Mouse (Mus musculus) heart, embryonic 15.5 days (tissue): ENCODE data around the gene Ttc22. TPM values are rescaled to one million over a fixed set of nuclear protein-coding genes. Genes with fewer than 3 reads are reported as not detected.

ENCODE experiments used
- ATAC-seq: fragments of 200-750 bp; cut with Nextera tagmentation; replicated peaks from 2 replicates; pipeline ENCODE4 v1.8.0; 2017; ENCODE audit warnings: low read depth, moderate TSS enrichment; ENCODE audit not compliant: insufficient number of reproducible peaks, insufficient read depth, low FRiP score
- H3K27ac ChIP-seq: fragments of 300-500 bp; sonication (generic); 2 replicates; pipeline ENCODE4 v1.5.1; 2015; ENCODE audit warnings: mild to moderate bottlenecking, inconsistent platforms
- H3K27me3 ChIP-seq: fragments of 300-500 bp; sonication (generic); 2 replicates; pipeline ENCODE4 v1.6.1; 2015; ENCODE audit warnings: inconsistent platforms
- H3K36me3 ChIP-seq: fragments of 300-500 bp; sonication (generic); 2 replicates; pipeline ENCODE4 v1.6.1; 2015; ENCODE audit warnings: mild to moderate bottlenecking, inconsistent platforms
- H3K4me1 ChIP-seq: fragments of 300-500 bp; sonication (generic); replicated peaks from 2 replicates; pipeline ENCODE4 v1.6.1; 2015; ENCODE audit warnings: inconsistent platforms
- H3K4me2 ChIP-seq: fragments of 300-500 bp; sonication (generic); 2 replicates; pipeline ENCODE4 v1.6.1; 2015; ENCODE audit warnings: inconsistent platforms, mild to moderate bottlenecking, moderate library complexity
- H3K4me3 ChIP-seq: fragments of 300-500 bp; sonication (generic); 2 replicates; pipeline ENCODE4 v1.5.1; 2015; ENCODE audit warnings: mild to moderate bottlenecking, inconsistent platforms
- H3K9ac ChIP-seq: fragments of 300-500 bp; sonication (generic); 2 replicates; pipeline ENCODE4 v1.6.1; 2015; ENCODE audit warnings: mild to moderate bottlenecking, inconsistent platforms
- H3K9me3 ChIP-seq: fragments of 300-500 bp; sonication (generic); replicated peaks from 2 replicates; pipeline ENCODE4 v1.6.1; 2016; ENCODE audit warnings: inconsistent platforms
- WGBS: fragments of 180-500 bp; shearing (Covaris S2); methylation state at CpG from one replicate; pipeline ENCODE4 v1.1.7; 2015; ENCODE audit warnings: mixed read lengths; 5-methylcytosine and 5-hydroxymethylcytosine counted together
- polyA plus RNA-seq: library from polyadenylated mRNA; unstranded; fragments of >200 nt; fragmentation: Nextera tagmentation; extraction: Ambion mirVana; gene quantifications from 2 replicates; pipeline ENCODE4 v1.2.1, GENCODE M21; 2015

The Ttc22 gene
- polyA plus RNA-seq, 1 experiment from 2014 or later, result 0.47 TPM

DNA sequence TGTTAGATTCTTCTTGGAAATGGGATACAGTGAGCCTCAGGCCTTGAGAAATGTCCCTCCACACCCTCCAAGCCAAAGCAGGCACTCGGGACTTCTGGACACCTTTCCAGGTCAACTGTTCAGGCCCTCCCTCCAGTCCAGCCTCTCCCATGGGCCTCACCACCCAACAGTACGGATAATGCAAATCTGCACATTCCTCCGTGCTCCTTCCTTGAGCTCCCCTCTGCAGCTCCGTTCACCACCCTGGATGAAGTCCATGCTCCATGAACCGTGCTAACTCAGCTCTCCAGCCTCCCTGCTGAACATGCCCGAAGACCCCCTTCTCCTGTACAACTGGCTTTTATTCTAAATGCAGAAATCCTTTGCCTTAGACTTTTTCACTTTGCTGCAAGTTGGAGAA, 42.5 kb downstream of the Ttc22 start:
- Histone ChIP-seq H3K27ac (no peak overlapping the region), H3K4me1 (no peaks in the 10 kb centered on the region), H3K4me2 (no peak overlapping the region), H3K36me3 (peaks cover 98% of the 10 kb centered on the region), H3K9me3 (no peaks in the 10 kb centered on the region), H3K9ac (no peak overlapping the region), H3K4me3 (no peak overlapping the region), H3K27me3 (no peaks in the 10 kb centered on the region)
- 81% methylated on average over 6 of the region's 6 CpGs for WGBS
- ATAC-seq, result no peak

DNA sequence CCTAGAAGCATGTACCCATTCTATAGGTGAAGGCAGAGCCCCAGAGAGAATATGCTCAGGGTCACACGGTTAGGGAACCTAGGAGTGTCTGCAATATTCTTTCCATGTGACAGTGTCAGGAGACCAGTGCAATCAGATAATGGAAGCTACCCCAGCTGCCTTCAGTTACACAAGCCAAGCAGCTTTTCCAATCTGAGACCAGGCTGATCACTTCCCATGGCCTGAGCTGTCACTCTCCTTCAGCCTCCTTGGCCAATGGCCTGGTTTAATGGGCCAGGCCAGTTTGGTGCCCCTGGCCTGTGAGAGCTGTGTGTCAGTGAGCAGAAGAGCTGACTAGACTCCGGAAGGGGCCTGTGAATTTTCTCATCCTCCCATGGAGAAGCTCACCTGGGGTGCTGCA, 43.0 kb downstream of the Ttc22 start:
- no peak overlapping the region for H3K4me2 ChIP-seq
- 89% methylated on average over 2 of the region's 2 CpGs for WGBS
- H3K9ac ChIP-seq, result no peak overlapping the region
- H3K9me3 ChIP-seq, result no peaks in the 10 kb centered on the region
- H3K27me3 ChIP-seq, result no peaks in the 10 kb centered on the region
- H3K4me3 ChIP-seq, result no peak overlapping the region
- H3K36me3 ChIP-seq, result peaks cover 98% of the 10 kb centered on the region
- no peaks in the 10 kb centered on the region for H3K4me1 ChIP-seq
- no peak for ATAC-seq
- H3K27ac ChIP-seq, result no peak overlapping the region

DNA sequence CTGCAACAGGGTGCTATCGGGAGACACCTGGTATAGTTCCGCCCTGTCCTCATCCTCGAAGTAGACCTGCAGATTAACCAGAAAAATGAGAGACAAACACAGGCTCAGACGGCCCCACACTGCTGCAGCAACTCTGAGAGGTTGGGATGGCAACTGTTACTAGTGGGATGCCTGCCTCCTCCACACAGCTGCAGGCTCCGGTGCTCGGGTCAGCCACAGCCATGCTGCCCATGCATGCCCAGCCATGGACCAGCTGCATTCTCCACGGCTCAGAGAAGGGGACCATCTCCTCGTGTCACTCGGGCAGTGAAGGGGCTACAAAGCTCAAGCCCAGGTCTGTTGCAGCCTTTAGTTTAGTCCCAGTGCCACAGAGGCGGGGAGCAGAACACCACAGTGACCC, 43.4 kb downstream of the Ttc22 start:
- Histone ChIP-seq H3K4me2 (no peak overlapping the region), H3K9me3 (no peaks in the 10 kb centered on the region), H3K27ac (no peak overlapping the region), H3K9ac (no peak overlapping the region), H3K4me3 (no peak overlapping the region), H3K36me3 (peaks cover 98% of the 10 kb centered on the region), H3K27me3 (no peaks in the 10 kb centered on the region), H3K4me1 (no peaks in the 10 kb centered on the region)
- WGBS, result 89% methylated on average over 10 of the region's 10 CpGs
- ATAC-seq, result no peak

DNA sequence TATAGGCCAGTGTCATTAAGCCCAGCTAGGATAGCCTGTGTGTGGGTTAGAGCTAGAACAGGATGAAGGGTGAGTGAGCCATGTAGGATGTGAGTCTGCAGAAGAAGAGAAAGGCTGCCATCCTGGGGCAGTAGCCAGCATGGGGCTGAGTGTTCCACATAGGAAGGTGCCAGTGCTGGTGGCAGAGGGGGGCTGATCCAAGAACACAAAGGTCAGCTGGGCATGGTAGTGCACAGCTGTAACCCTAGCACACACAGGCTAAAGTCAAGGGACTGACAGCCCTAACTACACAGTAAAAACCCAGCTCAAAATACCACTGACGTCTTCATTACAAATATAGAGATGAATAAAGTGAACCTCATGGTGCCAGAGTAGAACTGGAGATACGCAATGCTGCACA, 44.3 kb downstream of the Ttc22 start:
- Histone ChIP-seq H3K9ac (no peak overlapping the region), H3K4me2 (no peak overlapping the region), H3K27ac (no peak overlapping the region), H3K27me3 (no peaks in the 10 kb centered on the region), H3K9me3 (no peaks in the 10 kb centered on the region), H3K4me3 (no peak overlapping the region), H3K4me1 (no peaks in the 10 kb centered on the region), H3K36me3 (peaks cover 96% of the 10 kb centered on the region)
- ATAC-seq, result no peak
- 85% methylated on average over 2 of the region's 2 CpGs for WGBS

DNA sequence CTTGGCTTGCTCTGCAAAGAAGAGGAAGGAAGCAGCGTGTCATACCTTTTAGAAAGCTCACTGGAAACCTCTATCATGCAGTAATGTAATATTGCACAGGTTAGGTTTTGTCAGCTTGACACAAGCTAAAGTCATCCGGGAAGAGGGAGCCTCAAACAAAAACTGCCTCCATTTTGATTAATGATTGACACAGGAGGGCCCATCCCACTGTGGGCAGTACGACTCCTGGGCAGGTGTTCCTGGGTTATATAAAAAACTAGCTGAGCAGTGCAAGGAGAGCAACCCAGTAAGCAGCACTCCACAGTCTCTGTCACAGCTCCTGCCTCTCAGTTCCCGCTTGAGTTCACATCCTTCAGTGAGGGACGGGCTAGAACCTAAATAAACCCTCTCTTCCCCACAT, 54.5 kb downstream of the Ttc22 start:
- H3K36me3 ChIP-seq, result peaks cover 44% of the 10 kb centered on the region
- ATAC-seq, result no peak
- 85% methylated on average over 5 of the region's 5 CpGs for WGBS
- H3K27ac ChIP-seq, result no peak overlapping the region
- H3K9ac ChIP-seq, result no peak overlapping the region
- H3K4me3 ChIP-seq, result no peak overlapping the region
- H3K4me2 ChIP-seq, result no peak overlapping the region
- no peaks in the 10 kb centered on the region for H3K27me3 ChIP-seq
- H3K9me3 ChIP-seq, result no peaks in the 10 kb centered on the region
- peaks cover 10% of the 10 kb centered on the region for H3K4me1 ChIP-seq

DNA sequence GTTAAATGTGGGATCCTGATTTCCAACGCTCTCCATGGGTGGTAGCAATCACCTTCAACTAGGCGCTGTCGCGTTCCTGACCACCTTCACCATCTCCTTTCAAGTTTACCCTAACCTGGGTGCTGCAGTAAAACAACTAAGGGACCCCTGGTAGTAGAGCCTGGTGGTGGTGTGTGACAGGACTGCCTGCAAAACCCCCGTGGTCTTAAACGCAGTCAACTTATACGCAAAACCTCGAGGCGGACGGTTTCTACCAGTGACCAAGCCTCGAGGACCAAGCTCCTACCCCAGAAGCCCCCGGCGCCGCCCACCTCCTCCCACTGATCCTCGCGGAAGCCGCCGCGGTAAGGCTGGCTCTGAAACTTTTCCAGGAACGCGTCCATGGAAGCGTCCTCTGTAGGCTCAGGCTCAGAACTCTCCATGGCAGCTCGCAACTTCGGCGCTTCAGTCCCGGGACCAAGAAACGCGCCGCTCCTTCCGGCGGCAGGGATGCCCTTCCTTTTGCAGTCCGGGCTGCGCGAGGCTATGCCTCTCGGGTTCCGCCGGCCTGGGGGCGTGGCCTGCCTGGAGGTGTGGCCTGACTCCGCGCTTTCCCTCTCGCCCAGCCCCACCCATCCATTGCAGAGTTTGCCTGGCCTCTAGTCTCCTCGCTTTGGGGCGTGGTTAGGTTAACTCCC, 56.3 kb downstream of the Ttc22 start, which contains the start of gene Ttc4:
TSS of gene Ttc4 (minus strand) at position 503 of the 677 bp plus-strand sequence.
- Histone ChIP-seq H3K4me1 (peaks cover 10% of the 10 kb centered on the region), H3K9ac (peak within 1 kb of the TSS; percentile 89), H3K36me3 (peaks cover 28% of the 10 kb centered on the region), H3K9me3 (no peaks in the 10 kb centered on the region), H3K27me3 (no peaks in the 10 kb centered on the region), H3K27ac (peak within 1 kb of the TSS; percentile 72), H3K4me3 (peak within 1 kb of the TSS; percentile 87), H3K4me2 (peak within 1 kb of the TSS; percentile 79)
- WGBS, result under 1% methylated on average over 43 of the region's 43 CpGs
- peak; percentile 94 for ATAC-seq

DNA sequence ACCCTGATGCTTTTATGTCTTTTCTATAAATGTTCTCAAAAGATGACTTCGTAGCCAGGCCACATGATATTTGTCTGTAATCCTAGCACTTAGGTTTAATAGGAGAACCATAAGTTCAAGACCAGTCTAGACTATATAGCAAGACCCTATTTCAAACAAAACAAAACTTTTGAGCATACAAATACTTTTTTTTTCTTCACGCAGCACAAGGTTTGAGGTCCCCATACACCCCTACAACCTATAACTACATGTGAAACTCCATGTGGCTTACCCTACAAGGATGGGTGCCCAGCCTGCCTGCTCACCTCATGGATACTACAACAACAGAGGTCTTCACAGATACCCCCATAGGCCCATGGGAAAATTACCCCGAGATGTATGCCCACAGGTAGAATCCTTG, 56.9 kb downstream of the Ttc22 start:
- Histone ChIP-seq H3K9ac (no peak overlapping the region), H3K4me2 (peak overlapping the region; percentile 79), H3K27ac (no peak overlapping the region), H3K4me3 (peak overlapping the region; percentile 87), H3K27me3 (no peaks in the 10 kb centered on the region), H3K36me3 (peaks cover 24% of the 10 kb centered on the region), H3K9me3 (no peaks in the 10 kb centered on the region), H3K4me1 (peaks cover 10% of the 10 kb centered on the region)
- 44% methylated on average over 3 of the region's 3 CpGs for WGBS
- no peak for ATAC-seq

DNA sequence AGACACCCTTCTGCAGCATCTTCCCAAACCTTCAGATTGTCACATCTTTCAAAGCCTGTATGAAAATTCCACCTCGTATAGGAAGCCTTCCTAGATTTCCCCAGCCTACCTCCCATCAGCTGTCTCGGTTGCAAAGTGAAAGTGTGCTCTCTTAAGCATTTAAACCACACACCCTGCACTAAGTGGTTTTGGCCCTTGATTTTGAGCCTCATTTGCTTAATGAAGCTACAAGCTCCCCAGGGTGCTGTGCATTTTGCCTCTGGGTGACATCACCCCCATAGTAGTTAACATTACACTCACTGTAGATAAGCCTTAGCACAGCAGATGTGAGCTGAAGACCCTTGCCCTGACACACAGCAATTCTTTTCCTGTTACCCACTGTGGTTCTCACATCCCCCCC, 58.7 kb downstream of the Ttc22 start:
- Histone ChIP-seq H3K36me3 (peaks cover 11% of the 10 kb centered on the region), H3K4me3 (no peak overlapping the region), H3K27ac (no peak overlapping the region), H3K9ac (no peak overlapping the region), H3K4me1 (peaks cover 10% of the 10 kb centered on the region), H3K4me2 (no peak overlapping the region), H3K9me3 (no peaks in the 10 kb centered on the region), H3K27me3 (no peaks in the 10 kb centered on the region)
- ATAC-seq, result no peak
- 54% methylated on average over 2 of the region's 2 CpGs for WGBS

DNA sequence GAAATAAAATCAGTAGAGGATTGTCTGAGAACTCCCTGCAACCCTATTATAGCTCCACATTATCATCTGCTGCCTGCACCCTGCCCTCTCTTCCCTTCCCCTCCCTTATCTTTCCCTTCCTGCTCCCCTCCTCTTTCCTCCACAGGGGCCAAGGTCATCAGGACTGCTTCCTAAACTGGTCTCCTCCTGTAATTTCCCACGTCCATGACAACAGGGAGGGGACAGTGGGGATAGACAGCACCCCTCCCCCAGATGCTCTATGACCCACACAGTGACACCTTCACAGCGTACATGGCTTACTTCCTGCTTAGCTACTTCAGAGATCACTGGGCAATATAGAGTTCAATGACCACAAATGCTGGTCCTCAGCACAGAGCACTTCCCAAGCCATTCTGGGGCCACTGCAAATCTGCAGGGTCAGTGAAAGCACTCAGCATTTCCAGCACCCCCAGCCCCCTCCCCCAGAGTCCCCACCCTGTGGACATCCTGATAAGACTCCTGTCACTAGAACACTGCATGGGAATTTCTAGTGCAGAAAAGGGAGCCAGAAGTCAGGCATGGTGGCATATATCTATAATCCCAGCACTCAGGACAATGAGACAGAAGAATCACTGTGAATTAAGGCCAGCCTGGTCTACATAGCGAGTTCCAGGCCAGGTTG, 66.5 kb downstream of the Ttc22 start:
- peak; percentile 77 for ATAC-seq
- peak overlapping the region; percentile 46 for H3K27ac ChIP-seq
- no peaks in the 10 kb centered on the region for H3K4me1 ChIP-seq
- H3K27me3 ChIP-seq, result no peaks in the 10 kb centered on the region
- H3K9ac ChIP-seq, result no peak overlapping the region
- H3K9me3 ChIP-seq, result no peaks in the 10 kb centered on the region
- WGBS, result 29% methylated on average over 3 of the region's 3 CpGs
- no peak overlapping the region for H3K4me3 ChIP-seq
- H3K36me3 ChIP-seq, result no peaks in the 10 kb centered on the region
- no peak overlapping the region for H3K4me2 ChIP-seq

Other genes starting within 250 kb of the Ttc22 start
- 0.59 and 1.8 TPM in 2 replicates for gene Pcsk9, start 158.1 kb upstream of the Ttc22 start, polyA plus RNA-seq
- not detected in 2 replicates for gene Bsnd, start 130.1 kb upstream of the Ttc22 start, polyA plus RNA-seq
- 1.9 and 2.8 TPM in 2 replicates for gene Dhcr24, start 61.4 kb upstream of the Ttc22 start, polyA plus RNA-seq
- gene Lexm, start 5.2 kb upstream of the Ttc22 start, polyA plus RNA-seq, result not detected in 2 replicates
- gene Pars2, start 28.6 kb downstream of the Ttc22 start, polyA plus RNA-seq, result 10.6 and 10.8 TPM in 2 replicates
- gene Ttc4, start 56.5 kb downstream of the Ttc22 start, polyA plus RNA-seq, result 46.8 and 64.6 TPM in 2 replicates
- 0.68 and 0.87 TPM in 2 replicates for gene Mroh7, start 108.5 kb downstream of the Ttc22 start, polyA plus RNA-seq
- 0.31 and 0.36 TPM in 2 replicates for gene Fam151a, start 111.5 kb downstream of the Ttc22 start, polyA plus RNA-seq
- 6.1 and 6.4 TPM in 2 replicates for gene Acot11, start 182.6 kb downstream of the Ttc22 start, polyA plus RNA-seq